Mouse (Mus musculus) hindbrain, embryonic 14.5 days (tissue): ENCODE results near the gene Ptcd1. TPM values are rescaled to one million over a fixed set of nuclear protein-coding genes. Genes with fewer than 3 reads are reported as not detected.
A peak's percentile ranks its signal among the peaks of the same experiment; 100 is the strongest.
"Not testable (repeated sequence)": the region's sequence is repeated elsewhere in the genome, so short reads cannot be mapped to it uniquely, and the experiment has no call there.

ENCODE experiments used
- ATAC-seq: fragments of 200-750 bp; cut with Nextera tagmentation; 2 replicates; pipeline ENCODE4 v1.8.0; 2017; ENCODE audit warnings: moderate number of reproducible peaks, mild to moderate bottlenecking, moderate TSS enrichment, moderate library complexity; ENCODE audit not compliant: low FRiP score
- DNase-seq: peaks from one replicate; pipeline ENCODE4 v3.0.0-alpha.2; 2015; ENCODE audit warnings: low spot score
- H3K27ac ChIP-seq: fragments of 300-500 bp; sonication (generic); 2 replicates; pipeline ENCODE4 v1.5.1; 2014; ENCODE audit warnings: mild to moderate bottlenecking, moderate library complexity
- H3K27me3 ChIP-seq: fragments of 300-500 bp; sonication (generic); 2 replicates; pipeline ENCODE4 v1.6.1; 2014; ENCODE audit warnings: mild to moderate bottlenecking, low read length, mixed read lengths; ENCODE audit not compliant: control insufficient read depth, insufficient read depth
- H3K36me3 ChIP-seq: fragments of 300-500 bp; sonication (generic); replicated peaks from 2 replicates; pipeline ENCODE4 v1.6.1; 2014; ENCODE audit not compliant: control insufficient read depth, insufficient read depth
- H3K4me1 ChIP-seq: fragments of 300-500 bp; sonication (generic); replicated peaks from 2 replicates; pipeline ENCODE4 v1.6.1; 2014; ENCODE audit warnings: antibody characterized with exemption, low read length, mixed read lengths; ENCODE audit not compliant: control insufficient read depth, insufficient read depth
- H3K4me2 ChIP-seq: fragments of 300-500 bp; sonication (generic); replicated peaks from 2 replicates; pipeline ENCODE4 v1.6.1; 2014; ENCODE audit warnings: mild to moderate bottlenecking, moderate library complexity
- H3K4me3 ChIP-seq: fragments of 300-500 bp; sonication (generic); replicated peaks from 2 replicates; pipeline ENCODE4 v1.5.1; 2014; ENCODE audit warnings: mild to moderate bottlenecking, low read length
- H3K9ac ChIP-seq: fragments of 300-500 bp; sonication (generic); 2 replicates; pipeline ENCODE4 v1.6.1; 2014
- H3K9me3 ChIP-seq: fragments of 300-500 bp; sonication (generic); 2 replicates; pipeline ENCODE4 v1.6.1; 2016; ENCODE audit warnings: low read length; ENCODE audit not compliant: control insufficient read depth
- WGBS: fragments of 180-500 bp; shearing (Covaris S2); extraction: QIAGEN DNeasy Blood & Tissue Kit; methylation state at CpG from one replicate; pipeline ENCODE4 v1.1.7; 2014; 5-methylcytosine and 5-hydroxymethylcytosine counted together
- polyA plus RNA-seq: library from polyadenylated mRNA; unstranded; fragments of >200 nt; fragmentation: Nextera tagmentation; extraction: Ambion mirVana; gene quantifications from 2 replicates; pipeline ENCODE4 v1.2.1, GENCODE M21; 2014

Ptcd1 gene
- polyA plus RNA-seq, result 17.5 and 18.2 TPM in 2 replicates

- Histone ChIP-seq H3K27me3 (no peaks in the 10 kb centered on the region), H3K4me1 (peaks cover 21% of the 10 kb centered on the region), H3K4me3 (peak within 1 kb of the TSS; percentile 74), H3K9me3 (no peaks in the 10 kb centered on the region), H3K4me2 (peak within 1 kb of the TSS; percentile 81), H3K9ac (peak within 1 kb of the TSS; percentile 85), H3K36me3 (peaks cover 49% of the 10 kb centered on the region), H3K27ac (peak within 1 kb of the TSS; percentile 80)
- under 1% methylated on average over 51 of the region's 51 CpGs for WGBS
- peak; percentile 99 for DNase-seq
- peak; percentile 95 for ATAC-seq
These were observed at the start of gene Ptcd1, which contains the start of gene Cpsf4 for GRCm38 (mm10) chr5:145166536-145167305. Gene Ptcd1, minus strand, starts transcription at chr5:145167108. Gene Cpsf4, plus strand, starts transcription at chr5:145167213.

- no peak overlapping the region for H3K9ac ChIP-seq
- 77% methylated on average over 4 of the region's 4 CpGs for WGBS
- H3K36me3 ChIP-seq, result peaks cover 84% of the 10 kb centered on the region
These were observed 47.8 kb upstream of the Ptcd1 start for GRCm38 (mm10) chr5:145214679-145215078.

GRCm38 (mm10) chr5:145213505-145213904 is 46.6 kb upstream of the Ptcd1 start:
- 97% methylated on average over 3 of the region's 3 CpGs for WGBS
- no peak for ATAC-seq
- Histone ChIP-seq H3K27me3 (no peaks in the 10 kb centered on the region), H3K9me3 (no peaks in the 10 kb centered on the region), H3K27ac (no peak overlapping the region), H3K36me3 (peaks cover 82% of the 10 kb centered on the region), H3K9ac (no peak overlapping the region), H3K4me1 (no peaks in the 10 kb centered on the region), H3K4me2 (no peak overlapping the region), H3K4me3 (no peak overlapping the region)
- no peak for DNase-seq

More at GRCm38 (mm10) chr5:145214679-145215078, 47.8 kb upstream of the Ptcd1 start:
- H3K4me3 ChIP-seq, result no peak overlapping the region
- no peak overlapping the region for H3K4me2 ChIP-seq
- DNase-seq (no peak), ATAC-seq (no peak)
- H3K9me3 ChIP-seq, result no peaks in the 10 kb centered on the region
- no peaks in the 10 kb centered on the region for H3K4me1 ChIP-seq
- H3K27me3 ChIP-seq, result no peaks in the 10 kb centered on the region
- H3K27ac ChIP-seq, result no peak overlapping the region

- ATAC-seq (no peak), DNase-seq (no peak)
- Histone ChIP-seq H3K4me2 (no peak overlapping the region), H3K27ac (no peak overlapping the region), H3K9me3 (no peaks in the 10 kb centered on the region), H3K9ac (no peak overlapping the region), H3K4me3 (no peak overlapping the region), H3K36me3 (peaks cover 75% of the 10 kb centered on the region), H3K4me1 (no peaks in the 10 kb centered on the region), H3K27me3 (no peaks in the 10 kb centered on the region)
- 95% methylated on average over 4 of the region's 4 CpGs for WGBS
These were observed 45.3 kb upstream of the Ptcd1 start for GRCm38 (mm10) chr5:145212216-145212615.

GRCm38 (mm10) chr5:145211340-145211739 is 44.4 kb upstream of the Ptcd1 start:
- Histone ChIP-seq H3K27me3 (no peaks in the 10 kb centered on the region), H3K9me3 (no peaks in the 10 kb centered on the region), H3K4me3 (no peak overlapping the region), H3K27ac (no peak overlapping the region), H3K9ac (no peak overlapping the region), H3K36me3 (peaks cover 67% of the 10 kb centered on the region), H3K4me2 (no peak overlapping the region), H3K4me1 (no peaks in the 10 kb centered on the region)
- DNase-seq (no peak), ATAC-seq (no peak)
- 95% methylated on average over 4 of the region's 4 CpGs for WGBS

GRCm38 (mm10) chr5:145208391-145208790 is 41.5 kb upstream of the Ptcd1 start:
- H3K9me3 ChIP-seq, H3K9ac ChIP-seq, ATAC-seq, DNase-seq, H3K4me3 ChIP-seq, H3K4me2 ChIP-seq, H3K27ac ChIP-seq, H3K27me3 ChIP-seq: not testable (repeated sequence)
- WGBS, result 58% methylated on average over 10 of the region's 11 CpGs
- Histone ChIP-seq H3K36me3 (peaks cover 46% of the 10 kb centered on the region), H3K4me1 (peaks cover 12% of the 10 kb centered on the region)

GRCm38 (mm10) chr5:145207954-145208353 is 41.0 kb upstream of the Ptcd1 start:
- ATAC-seq, result no peak

GRCm38 (mm10) chr5:145207385-145207784 is 40.5 kb upstream of the Ptcd1 start:
- Histone ChIP-seq H3K36me3 (peaks cover 37% of the 10 kb centered on the region), H3K27me3 (no peaks in the 10 kb centered on the region), H3K4me1 (peaks cover 12% of the 10 kb centered on the region), H3K27ac (no peak overlapping the region), H3K9ac (no peak overlapping the region), H3K4me2 (no peak overlapping the region), H3K4me3 (no peak overlapping the region), H3K9me3 (no peaks in the 10 kb centered on the region)
- 96% methylated on average over 6 of the region's 6 CpGs for WGBS
- ATAC-seq (no peak), DNase-seq (no peak)

More at GRCm38 (mm10) chr5:145207954-145208353, 41.0 kb upstream of the Ptcd1 start:
- no peak overlapping the region for H3K4me2 ChIP-seq
- no peak for DNase-seq
- WGBS, result 90% methylated on average over 5 of the region's 6 CpGs
- H3K27ac ChIP-seq, result no peak overlapping the region
- H3K36me3 ChIP-seq, result peaks cover 42% of the 10 kb centered on the region
- no peaks in the 10 kb centered on the region for H3K9me3 ChIP-seq
- no peak overlapping the region for H3K4me3 ChIP-seq
- peaks cover 12% of the 10 kb centered on the region for H3K4me1 ChIP-seq
- no peaks in the 10 kb centered on the region for H3K27me3 ChIP-seq
- no peak overlapping the region for H3K9ac ChIP-seq

- H3K27me3 ChIP-seq, result no peaks in the 10 kb centered on the region
- ATAC-seq, result no peak
- peak overlapping the region; percentile 51 for H3K4me3 ChIP-seq
- 24% methylated on average over 9 of the region's 9 CpGs for WGBS
- peak overlapping the region; percentile 58 for H3K9ac ChIP-seq
- H3K36me3 ChIP-seq, result peaks cover 13% of the 10 kb centered on the region
- H3K4me2 ChIP-seq, result peak overlapping the region; percentile 66
- H3K4me1 ChIP-seq, result peaks cover 24% of the 10 kb centered on the region
- no peak for DNase-seq
- no peak overlapping the region for H3K27ac ChIP-seq
- no peaks in the 10 kb centered on the region for H3K9me3 ChIP-seq
These were observed 38.1 kb upstream of the Ptcd1 start for GRCm38 (mm10) chr5:145205041-145205440.
